Mouse (Mus musculus) hindbrain, embryonic 13.5 days (tissue): Measurements from ENCODE around the gene Cavin3. TPM values are rescaled to one million over a fixed set of nuclear protein-coding genes. Genes with fewer than 3 reads are reported as not detected.
A peak's percentile ranks its signal among the peaks of the same experiment; 100 is the strongest.

Source experiments
- ATAC-seq: fragments of 200-750 bp; cut with Nextera tagmentation; 2 replicates; pipeline ENCODE4 v1.8.0; 2017; ENCODE audit warnings: moderate TSS enrichment; ENCODE audit not compliant: low FRiP score
- H3K27ac ChIP-seq: fragments of 300-500 bp; sonication (generic); 2 replicates; pipeline ENCODE4 v1.5.1; 2015; ENCODE audit warnings: inconsistent platforms, mild to moderate bottlenecking, moderate library complexity
- H3K27me3 ChIP-seq: fragments of 300-500 bp; sonication (generic); 2 replicates; pipeline ENCODE4 v1.6.1; 2015; ENCODE audit warnings: mild to moderate bottlenecking, inconsistent platforms
- H3K36me3 ChIP-seq: fragments of 300-500 bp; sonication (generic); 2 replicates; pipeline ENCODE4 v1.6.1; 2015; ENCODE audit warnings: mild to moderate bottlenecking, inconsistent platforms
- H3K4me1 ChIP-seq: fragments of 300-500 bp; sonication (generic); replicated peaks from 2 replicates; pipeline ENCODE4 v1.6.1; 2015; ENCODE audit warnings: inconsistent platforms
- H3K4me2 ChIP-seq: fragments of 300-500 bp; sonication (generic); 2 replicates; pipeline ENCODE4 v1.6.1; 2015; ENCODE audit warnings: inconsistent platforms, mild to moderate bottlenecking, moderate library complexity
- H3K4me3 ChIP-seq: fragments of 300-500 bp; sonication (generic); 2 replicates; pipeline ENCODE4 v1.5.1; 2015; ENCODE audit warnings: mild to moderate bottlenecking, inconsistent platforms
- H3K9ac ChIP-seq: fragments of 300-500 bp; sonication (generic); 2 replicates; pipeline ENCODE4 v1.6.1; 2015; ENCODE audit warnings: mild to moderate bottlenecking, inconsistent platforms
- H3K9me3 ChIP-seq: fragments of 300-500 bp; sonication (generic); 2 replicates; pipeline ENCODE4 v1.6.1; 2016; ENCODE audit warnings: inconsistent platforms
- WGBS: fragments of 180-500 bp; shearing (Covaris S2); methylation state at CpG from one replicate; pipeline ENCODE4 v1.1.7; 2015; 5-methylcytosine and 5-hydroxymethylcytosine counted together
- polyA plus RNA-seq: library from polyadenylated mRNA; unstranded; fragments of >200 nt; fragmentation: Nextera tagmentation; extraction: Ambion mirVana; gene quantifications from 2 replicates; pipeline ENCODE4 v1.2.1, GENCODE M21; 2015

Gene Cavin3
- polyA plus RNA-seq, 1 experiment from 2014 or later = 31.6 TPM

DNA sequence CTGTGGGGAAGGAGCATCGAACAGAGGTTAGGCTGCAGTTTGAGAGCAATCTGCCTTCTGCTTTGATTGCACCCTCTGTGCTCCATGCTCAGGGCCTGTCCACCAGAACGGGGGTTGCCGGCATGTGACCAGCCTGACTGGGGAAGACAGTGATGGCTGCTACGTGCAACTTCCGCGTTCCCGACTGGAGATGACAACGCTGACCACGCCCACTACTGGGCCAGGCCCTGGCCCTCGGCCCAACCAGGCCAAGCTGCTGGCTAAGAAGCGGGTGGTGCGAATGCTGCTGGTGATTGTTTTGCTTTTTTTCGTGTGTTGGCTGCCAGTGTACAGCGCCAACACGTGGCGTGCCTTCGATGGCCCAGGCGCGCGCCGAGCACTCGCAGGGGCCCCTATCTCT, 47.3 kb downstream of the Cavin3 start:
- no peaks in the 10 kb centered on the region for H3K9me3 ChIP-seq
- no peaks in the 10 kb centered on the region for H3K4me1 ChIP-seq
- no peaks in the 10 kb centered on the region for H3K36me3 ChIP-seq
- no peaks in the 10 kb centered on the region for H3K27me3 ChIP-seq
- no peak overlapping the region for H3K9ac ChIP-seq
- H3K4me2 ChIP-seq = no peak overlapping the region
- peak; percentile 50; the same call in 1 of the 2 replicates for ATAC-seq
- H3K4me3 ChIP-seq = no peak overlapping the region
- H3K27ac ChIP-seq = no peak overlapping the region
- 87% methylated on average over 22 of the region's 22 CpGs for WGBS

- Histone ChIP-seq H3K9ac (no peak overlapping the region), H3K4me3 (no peak overlapping the region), H3K4me2 (no peak overlapping the region), H3K36me3 (no peaks in the 10 kb centered on the region), H3K27me3 (no peaks in the 10 kb centered on the region), H3K9me3 (no peaks in the 10 kb centered on the region), H3K4me1 (no peaks in the 10 kb centered on the region), H3K27ac (no peak overlapping the region)
- WGBS = 84% methylated on average over 17 of the region's 17 CpGs
- ATAC-seq = no peak
Measured at GRCm38 (mm10) chr7:105433859-105434258, 48.2 kb downstream of the Cavin3 start.

GRCm38 (mm10) chr7:105432058-105432457, 50.0 kb downstream of the Cavin3 start:
- Histone ChIP-seq H3K4me3 (no peak overlapping the region), H3K27ac (no peak overlapping the region), H3K36me3 (no peaks in the 10 kb centered on the region), H3K9ac (no peak overlapping the region), H3K27me3 (peaks cover 10% of the 10 kb centered on the region), H3K4me1 (no peaks in the 10 kb centered on the region), H3K4me2 (no peak overlapping the region), H3K9me3 (no peaks in the 10 kb centered on the region)
- ATAC-seq = no peak
- WGBS = 57% methylated on average over 1 of the region's 1 CpGs

Other genes with a start within 250 kb of the Cavin3 start
- gene Olfr688, start 194.2 kb downstream of the Cavin3 start, polyA plus RNA-seq = not detected in 2 replicates
- gene Olfr689, start 171.1 kb downstream of the Cavin3 start, polyA plus RNA-seq = 0.05 TPM in 1 of 2 replicates, not detected in the other
- gene Olfr690, start 148.2 kb downstream of the Cavin3 start, polyA plus RNA-seq = not detected in 2 replicates
- 0.21 and 0.22 TPM in 2 replicates for gene Olfr691, start 140.0 kb downstream of the Cavin3 start, polyA plus RNA-seq
- gene Olfr692, start 114.1 kb downstream of the Cavin3 start, polyA plus RNA-seq = not detected in 2 replicates
- not detected in 2 replicates for gene Gm5901, start 107.3 kb downstream of the Cavin3 start, polyA plus RNA-seq
- gene Fam160a2, start 82.2 kb downstream of the Cavin3 start, polyA plus RNA-seq = 41.5 and 43.7 TPM in 2 replicates
- 0.16 TPM in 1 of 2 replicates, not detected in the other for gene Cnga4, start 77.7 kb downstream of the Cavin3 start, polyA plus RNA-seq
- 2.0 and 2.3 TPM in 2 replicates for gene Cckbr, start 56.6 kb downstream of the Cavin3 start, polyA plus RNA-seq
- 72.7 and 73.5 TPM in 2 replicates for gene Smpd1, start 72.1 kb upstream of the Cavin3 start, polyA plus RNA-seq
- gene Apbb1, start 99.4 kb upstream of the Cavin3 start, polyA plus RNA-seq = 242 and 246 TPM in 2 replicates
- gene Hpx, start 117.8 kb upstream of the Cavin3 start, polyA plus RNA-seq = 0.23 and 0.32 TPM in 2 replicates
- gene Trim3, start 151.3 kb upstream of the Cavin3 start, polyA plus RNA-seq = 82.1 and 83.2 TPM in 2 replicates
- 157 and 170 TPM in 2 replicates for gene Timm10b, start 157.8 kb upstream of the Cavin3 start, polyA plus RNA-seq
- 74.3 and 77.7 TPM in 2 replicates for gene Arfip2, start 158.1 kb upstream of the Cavin3 start, polyA plus RNA-seq
- 16.1 and 19.3 TPM in 2 replicates for gene Gm45799, start 158.3 kb upstream of the Cavin3 start, polyA plus RNA-seq
- 1.1 and 1.4 TPM in 2 replicates for gene Dnhd1, start 168.5 kb upstream of the Cavin3 start, polyA plus RNA-seq